22 mouse cellular contexts compared by ENCODE assay signal in genomic region chr11:107401839-107402590, GRCm38 (mm10).
A peak's percentile ranks its signal among the peaks of the same experiment; 100 is the strongest.
DNase-seq lines count a peak whose midpoint lies in the region; ATAC-seq and TF ChIP-seq lines count a peak whose summit lies in the region.
"Had no signal": no experiment of that assay in that cellular context is flagged by ENCODE, and none has a peak within 500 bp of the region (broad histone marks: within the 10 kb centered on the region; RNA-seq: fewer than 3 reads in every experiment).

No protein-coding gene starts in this region.

- TF ChIP-seq CTCF in heart, adult 2 months (IDR thresholded peaks at IDR 0.05) = peak; percentile 33
- TF ChIP-seq CTCF in layer of hippocampus, adult 2 months (conservative IDR thresholded peaks at IDR 0.05) = peak; percentile 47
- TF ChIP-seq CTCF in MEL (IDR thresholded peaks at IDR 0.05 in 2 of 3, conservative IDR thresholded peaks at IDR 0.05 in 1 of 3; ENCODE audit: control insufficient read depth in 1 of 3, insufficient read depth in 1 of 3, low read depth in 2 of 3, low read length in 3 of 3, poor library complexity in 1 of 3, severe bottlenecking in 1 of 3) = peak; percentile 16 to 47 (median 21); a peak in 4 of 6 replicates

- intact Hi-C loops in heart, adult 2 months (cut with DNase I) = no loop called here

- H3K36me3 ChIP-seq in heart, adult 2 months (ENCODE audit: control insufficient read depth, insufficient read depth, low read length) = no peaks in the 10 kb centered on the region
- peaks cover 2 to 36% of the 10 kb centered on the region in 2 experiments; a peak in 3 of 4 replicates for H3K36me3 ChIP-seq in MEL (ENCODE audit: control insufficient read depth in 1 of 2, insufficient read depth in 2 of 2, low read length in 2 of 2)
- H3K36me3 ChIP-seq: hindbrain, embryonic 12.5 days; limb, embryonic 13.5 days; lung, embryonic 15.5 days; midbrain, embryonic 13.5 days; neural tube, embryonic 13.5 days had no signal

- DNase-seq in heart, adult 2 months = no peak
- DNase-seq in heart, adult 8-10 months (ENCODE audit: low spot score) = no peak
- no peak for DNase-seq in layer of hippocampus, adult 2 months (ENCODE audit: low spot score in 2 of 2)
- no peak for DNase-seq in layer of hippocampus, postnatal 10 days (ENCODE audit: low spot score in 2 of 2)
- peak; percentile 63 for DNase-seq in MEL (ENCODE audit: low read depth, low spot score)
- no peak for DNase-seq in urinary bladder, postnatal 14 days (ENCODE audit: low spot score)
- DNase-seq: cerebellum, adult 18-20 months; cerebellum, postnatal 36 days; gastrocnemius, postnatal 14 days; heart, postnatal 14 days; kidney, postnatal 14 days; layer of hippocampus, adult 9-11 months; right cerebral cortex, adult 18-20 months; thymus, postnatal 25 days had no signal

- ATAC-seq in megakaryocyte, adult 5-6 weeks (ENCODE audit: poor library complexity, severe bottlenecking) = peak; percentile 92
- ATAC-seq: forebrain, embryonic 13.5 days; midbrain, embryonic 13.5 days had no signal

- no peak overlapping the region for H3K27ac ChIP-seq in heart, adult 2 months
- no peak overlapping the region; the same call in 1 of the 2 replicates for H3K27ac ChIP-seq in layer of hippocampus, adult 2 months
- peak overlapping the region; percentile 5; the same call in 1 of the 2 replicates for H3K27ac ChIP-seq in MEL (ENCODE audit: control insufficient read depth, low read depth, low read length)
- H3K27ac ChIP-seq: forebrain, embryonic 13.5 days; hindbrain, embryonic 12.5 days; limb, embryonic 13.5 days; lung, embryonic 15.5 days; macrophage; midbrain, embryonic 13.5 days; neural tube, embryonic 13.5 days had no signal

- H3K9ac ChIP-seq in heart, adult 2 months (ENCODE audit: low read depth, low read length) = no peak overlapping the region
- H3K9ac ChIP-seq in MEL (ENCODE audit: control insufficient read depth, low read depth, low read length, poor library complexity, severe bottlenecking) = no peak overlapping the region
- H3K9ac ChIP-seq: forebrain, embryonic 13.5 days; hindbrain, embryonic 12.5 days; limb, embryonic 13.5 days; lung, embryonic 15.5 days; midbrain, embryonic 13.5 days; neural tube, embryonic 13.5 days had no signal

- H3K9me3 ChIP-seq in MEL (replicated peaks; ENCODE audit: insufficient read depth, low read length) = no peaks in the 10 kb centered on the region
- H3K9me3 ChIP-seq: forebrain, embryonic 13.5 days; hindbrain, embryonic 12.5 days; limb, embryonic 13.5 days; lung, embryonic 15.5 days; midbrain, embryonic 13.5 days; neural tube, embryonic 13.5 days had no signal

- 93% methylated on average over 5 of the region's 5 CpGs for WGBS in heart, adult 2 months

- no peak for TF ChIP-seq POLR2A in heart, adult 2 months (IDR thresholded peaks at IDR 0.05; ENCODE audit: insufficient read depth, low read depth, low read length)
- no peak for TF ChIP-seq POLR2A in MEL (IDR thresholded peaks at IDR 0.05; ENCODE audit: control insufficient read depth in 1 of 2, insufficient read depth in 1 of 2, low read depth in 1 of 2, low read length in 2 of 2, poor library complexity in 1 of 2)

- TF ChIP-seq RAD21 in MEL (IDR thresholded peaks at IDR 0.05; ENCODE audit: low read depth, low read length) = peak; percentile 11

- TF ChIP-seq EP300 in heart, adult 2 months (IDR thresholded peaks at IDR 0.05; ENCODE audit: insufficient read depth, low read depth, low read length) = no peak
- TF ChIP-seq EP300 in MEL (IDR thresholded peaks at IDR 0.05; ENCODE audit: low read depth in 1 of 2, low read length in 2 of 2) = peak in 1 of 2 experiments; percentile 21; a peak in 1 of 4 replicates

- H3K4me3 ChIP-seq in heart, adult 2 months = no peak overlapping the region
- no peak overlapping the region for H3K4me3 ChIP-seq in layer of hippocampus, adult 2 months
- H3K4me3 ChIP-seq in MEL (ENCODE audit: control insufficient read depth in 1 of 2, insufficient read depth in 1 of 2, low read depth in 2 of 2, low read length in 2 of 2) = no peak overlapping the region
- H3K4me3 ChIP-seq: forebrain, embryonic 13.5 days; hindbrain, embryonic 12.5 days; limb, embryonic 13.5 days; lung, embryonic 15.5 days; midbrain, embryonic 13.5 days; neural tube, embryonic 13.5 days had no signal

- no peaks in the 10 kb centered on the region for H3K27me3 ChIP-seq in heart, adult 2 months (ENCODE audit: control insufficient read depth, insufficient read depth, low read length)
- H3K27me3 ChIP-seq in MEL (ENCODE audit: control insufficient read depth in 1 of 2, insufficient read depth in 2 of 2, low read length in 2 of 2) = no peaks in the 10 kb centered on the region
- H3K27me3 ChIP-seq: forebrain, embryonic 13.5 days; hindbrain, embryonic 12.5 days; limb, embryonic 13.5 days; lung, embryonic 15.5 days; midbrain, embryonic 13.5 days; neural tube, embryonic 13.5 days had no signal

- no peaks in the 10 kb centered on the region; the same call in 1 of the 2 replicates for H3K4me1 ChIP-seq in heart, adult 2 months (ENCODE audit: control insufficient read depth, insufficient read depth, low read length)
- peaks cover 23 to 50% of the 10 kb centered on the region in 2 experiments for H3K4me1 ChIP-seq in MEL (ENCODE audit: control insufficient read depth in 1 of 2, insufficient read depth in 2 of 2, low read length in 2 of 2)
- H3K4me1 ChIP-seq: lung, embryonic 15.5 days; midbrain, embryonic 13.5 days had no signal

- peaks cover 2% of the 10 kb centered on the region for H3K79me2 ChIP-seq in heart, adult 2 months (replicated peaks; ENCODE audit: control insufficient read depth, insufficient read depth, low read length)
- H3K79me2 ChIP-seq in MEL (ENCODE audit: control insufficient read depth, insufficient read depth, low read length, poor library complexity) = peaks cover 32% of the 10 kb centered on the region

TF ChIP-seq in MEL, 35 proteins besides CTCF, POLR2A, EP300 and RAD21:
- TF ChIP-seq SMC3 (IDR thresholded peaks at IDR 0.05; ENCODE audit: low read depth, low read length) (peak; percentile 37), BHLHE40 (IDR thresholded peaks at IDR 0.05; ENCODE audit: borderline replicate concordance, low read depth, low read length) (no peak), MAFK (IDR thresholded peaks at IDR 0.05; ENCODE audit: borderline replicate concordance, low read depth, low read length) (0 out of 2 replicates have a peak, but pooled peaks have one; percentile 12), MYB (IDR thresholded peaks at IDR 0.05; ENCODE audit: low read depth, low read length) (no peak), POLR2AphosphoS2 (IDR thresholded peaks at IDR 0.05; ENCODE audit: low read length) (no peak), MXI1 (IDR thresholded peaks at IDR 0.05; ENCODE audit: low read depth, low read length) (peak; percentile 26; the same call in 1 of the 2 replicates)
